Mouse (Mus musculus) erythroblast, embryonic 14.5 days (primary cell): ENCODE data around the gene Tlr3. TPM values are rescaled to one million over a fixed set of nuclear protein-coding genes. Genes with fewer than 3 reads are reported as not detected.

ENCODE experiments used
- H3K27me3 ChIP-seq: 2 replicates; pipeline ENCODE4 v1.6.1; 2012; ENCODE audit warnings: inconsistent platforms; ENCODE audit not compliant: control insufficient read depth
- H3K36me3 ChIP-seq: 2 replicates; pipeline ENCODE4 v1.6.1; 2012; ENCODE audit warnings: mild to moderate bottlenecking, inconsistent platforms; ENCODE audit not compliant: control insufficient read depth
- H3K4me1 ChIP-seq: 2 replicates; pipeline ENCODE4 v1.6.1; 2012; ENCODE audit warnings: inconsistent platforms; ENCODE audit not compliant: control insufficient read depth
- H3K4me3 ChIP-seq: replicated peaks from 2 replicates; pipeline ENCODE3; 2012; ENCODE audit warnings: moderate library complexity, mild to moderate bottlenecking, inconsistent platforms
- H3K9me3 ChIP-seq: 2 replicates; pipeline ENCODE4 v1.6.1; 2012; ENCODE audit warnings: low read length, inconsistent platforms, mixed read lengths; ENCODE audit not compliant: control insufficient read depth
- GATA1 ChIP-seq: IDR thresholded peaks from 2 replicates; pipeline ENCODE4 v1.6.1; 2012; ENCODE audit warnings: low read length, inconsistent platforms, mixed read lengths
- TAL1 ChIP-seq: IDR thresholded peaks from 3 replicates; pipeline ENCODE4 v1.6.1; 2012; ENCODE audit warnings: low read length, inconsistent platforms, mixed read lengths
- polyA plus RNA-seq: library from polyadenylated mRNA; stranded (reverse); fragments of >175 nt; gene quantifications from 2 replicates; pipeline ENCODE4 v1.2.3, GENCODE M21; 2012

Tlr3 gene
- polyA plus RNA-seq, result not detected in 2 replicates

GRCm38 (mm10) chr8:45410882-45411281 lies at the start of gene Tlr3:
Tlr3 (minus strand) TSS chr8:45411080.
- TF ChIP-seq TAL1 (no peak), GATA1 (no peak)
- H3K27me3 ChIP-seq, result no peaks in the 10 kb centered on the region
- H3K4me1 ChIP-seq, result peaks cover 1% of the 10 kb centered on the region; the same call in 1 of the 2 replicates
- H3K9me3 ChIP-seq, result no peaks in the 10 kb centered on the region
- peak within 1 kb of the TSS; percentile 55 for H3K4me3 ChIP-seq
- no peaks in the 10 kb centered on the region for H3K36me3 ChIP-seq

- Histone ChIP-seq H3K36me3 (no peaks in the 10 kb centered on the region), H3K27me3 (no peaks in the 10 kb centered on the region), H3K4me1 (no peaks in the 10 kb centered on the region), H3K4me3 (no peak overlapping the region), H3K9me3 (no peaks in the 10 kb centered on the region; the same call in 1 of the 2 replicates)
- TF ChIP-seq TAL1 (no peak), GATA1 (no peak)
Measured at GRCm38 (mm10) chr8:45457874-45458273, 47.0 kb upstream of the Tlr3 start.

GRCm38 (mm10) chr8:45454426-45454825 lies 43.5 kb upstream of the Tlr3 start:
- Histone ChIP-seq H3K4me3 (no peak overlapping the region), H3K36me3 (no peaks in the 10 kb centered on the region), H3K27me3 (no peaks in the 10 kb centered on the region), H3K9me3 (no peaks in the 10 kb centered on the region; the same call in 1 of the 2 replicates), H3K4me1 (no peaks in the 10 kb centered on the region)
- TF ChIP-seq GATA1 (no peak), TAL1 (no peak)

GRCm38 (mm10) chr8:45452115-45452514 lies 41.2 kb upstream of the Tlr3 start:
- H3K4me1 ChIP-seq, result no peaks in the 10 kb centered on the region
- no peaks in the 10 kb centered on the region for H3K27me3 ChIP-seq
- TF ChIP-seq GATA1 (no peak), TAL1 (no peak)
- H3K4me3 ChIP-seq, result no peak overlapping the region
- H3K9me3 ChIP-seq, result peaks cover under 1% of the 10 kb centered on the region; the same call in 1 of the 2 replicates
- no peaks in the 10 kb centered on the region for H3K36me3 ChIP-seq

- Histone ChIP-seq H3K27me3 (no peaks in the 10 kb centered on the region), H3K4me3 (no peak overlapping the region), H3K9me3 (peaks cover 5% of the 10 kb centered on the region; the same call in 1 of the 2 replicates), H3K4me1 (no peaks in the 10 kb centered on the region), H3K36me3 (no peaks in the 10 kb centered on the region)
- TF ChIP-seq GATA1, result no peak
- no peak for TF ChIP-seq TAL1
Measured at GRCm38 (mm10) chr8:45448842-45449241, 38.0 kb upstream of the Tlr3 start.

GRCm38 (mm10) chr8:45448257-45448656 lies 37.4 kb upstream of the Tlr3 start:
- Histone ChIP-seq H3K4me1 (no peaks in the 10 kb centered on the region), H3K4me3 (no peak overlapping the region), H3K36me3 (no peaks in the 10 kb centered on the region), H3K27me3 (no peaks in the 10 kb centered on the region), H3K9me3 (peaks cover 5% of the 10 kb centered on the region; the same call in 1 of the 2 replicates)
- no peak for TF ChIP-seq GATA1
- no peak for TF ChIP-seq TAL1

- Histone ChIP-seq H3K4me3 (no peak overlapping the region), H3K36me3 (no peaks in the 10 kb centered on the region), H3K4me1 (no peaks in the 10 kb centered on the region), H3K27me3 (no peaks in the 10 kb centered on the region), H3K9me3 (peaks cover 8% of the 10 kb centered on the region)
- TF ChIP-seq GATA1, result no peak
- no peak for TF ChIP-seq TAL1
Measured at GRCm38 (mm10) chr8:45438899-45439535, 28.1 kb upstream of the Tlr3 start.

- H3K36me3 ChIP-seq, result no peaks in the 10 kb centered on the region
- TF ChIP-seq TAL1, result no peak
- no peak for TF ChIP-seq GATA1
- H3K4me1 ChIP-seq, result no peaks in the 10 kb centered on the region
- no peaks in the 10 kb centered on the region for H3K27me3 ChIP-seq
- no peaks in the 10 kb centered on the region for H3K9me3 ChIP-seq
- no peak overlapping the region for H3K4me3 ChIP-seq
Measured at GRCm38 (mm10) chr8:45420151-45420550, 9.3 kb upstream of the Tlr3 start.

GRCm38 (mm10) chr8:45414965-45415364 lies 4.1 kb upstream of the Tlr3 start:
- no peaks in the 10 kb centered on the region for H3K9me3 ChIP-seq

More at GRCm38 (mm10) chr8:45414965-45415364, 4.1 kb upstream of the Tlr3 start:
- H3K27me3 ChIP-seq, result no peaks in the 10 kb centered on the region
- no peak overlapping the region for H3K4me3 ChIP-seq
- H3K36me3 ChIP-seq, result no peaks in the 10 kb centered on the region
- TF ChIP-seq TAL1, result no peak
- TF ChIP-seq GATA1, result no peak
- H3K4me1 ChIP-seq, result peaks cover 1% of the 10 kb centered on the region; the same call in 1 of the 2 replicates
